Mouse (Mus musculus) thymus, postnatal 25 days (tissue): ENCODE measurements around the gene Marveld1.

Experiments used
- DNase-seq: peaks from one replicate; pipeline ENCODE4 v3.0.0; 2022

The Marveld1 gene

GRCm38 (mm10) chr19:42179356-42179755 is 32.2 kb downstream of the Marveld1 start:
- no peak for DNase-seq

- no peak for DNase-seq
Observed at GRCm38 (mm10) chr19:42182673-42183072, 35.5 kb downstream of the Marveld1 start.

GRCm38 (mm10) chr19:42189735-42190134 is 42.5 kb downstream of the Marveld1 start:
- no peak for DNase-seq

GRCm38 (mm10) chr19:42190494-42190893 is 43.3 kb downstream of the Marveld1 start:
- peak; percentile 41 for DNase-seq

GRCm38 (mm10) chr19:42193311-42193710 is 46.1 kb downstream of the Marveld1 start:
- no peak for DNase-seq

- DNase-seq = no peak
Observed at GRCm38 (mm10) chr19:42196378-42196777, 49.2 kb downstream of the Marveld1 start.

- DNase-seq = no peak
Observed at GRCm38 (mm10) chr19:42197066-42197465, 49.9 kb downstream of the Marveld1 start.

- no peak for DNase-seq
Observed at GRCm38 (mm10) chr19:42198026-42198425, 50.8 kb downstream of the Marveld1 start.
